Mouse (Mus musculus) lung, postnatal 0 days (tissue): ENCODE data around the gene Cpsf3. TPM values are rescaled to one million over a fixed set of nuclear protein-coding genes. Genes with fewer than 3 reads are reported as not detected.

Experiments used
- ATAC-seq: fragments of 200-750 bp; cut with Nextera tagmentation; 2 replicates; pipeline ENCODE4 v1.8.0; 2017; ENCODE audit warnings: moderate library complexity
- DNase-seq: peaks from one replicate; pipeline ENCODE4 v3.0.0-alpha.2; 2016; ENCODE audit warnings: low spot score
- H3K27ac ChIP-seq: fragments of 300-500 bp; sonication (generic); 2 replicates; pipeline ENCODE4 v1.5.1; 2014; ENCODE audit warnings: antibody characterized with exemption, mild to moderate bottlenecking, low read length, mixed read lengths
- H3K27me3 ChIP-seq: fragments of 300-500 bp; sonication (generic); replicated peaks from 2 replicates; pipeline ENCODE4 v1.6.1; 2014; ENCODE audit warnings: low read length, mixed read lengths; ENCODE audit not compliant: insufficient read depth
- H3K36me3 ChIP-seq: fragments of 300-500 bp; sonication (generic); 2 replicates; pipeline ENCODE4 v1.6.1; 2014; ENCODE audit warnings: low read length, mixed read lengths; ENCODE audit not compliant: insufficient read depth
- H3K4me1 ChIP-seq: fragments of 300-500 bp; sonication (generic); 2 replicates; pipeline ENCODE4 v1.6.1; 2014; ENCODE audit warnings: antibody characterized with exemption, low read depth, low read length, mixed read lengths; ENCODE audit not compliant: insufficient read depth
- H3K4me2 ChIP-seq: fragments of 300-500 bp; sonication (generic); replicated peaks from 2 replicates; pipeline ENCODE4 v1.6.1; 2014; ENCODE audit warnings: low read depth, mild to moderate bottlenecking, low read length, moderate library complexity, mixed read lengths
- H3K4me3 ChIP-seq: fragments of 300-500 bp; sonication (generic); 2 replicates; pipeline ENCODE4 v1.5.1; 2014; ENCODE audit warnings: low read depth, low read length
- H3K9ac ChIP-seq: fragments of 300-500 bp; sonication (generic); replicated peaks from 2 replicates; pipeline ENCODE4 v1.6.1; 2014; ENCODE audit warnings: low read depth, mild to moderate bottlenecking
- H3K9me3 ChIP-seq: fragments of 300-500 bp; sonication (generic); 2 replicates; pipeline ENCODE4 v1.6.1; 2016; ENCODE audit warnings: low read length, mixed read lengths
- CTCF ChIP-seq: IDR thresholded peaks from 2 replicates; pipeline ENCODE4 v1.5.1; 2016; ENCODE audit warnings: antibody characterized with exemption, mild to moderate bottlenecking
- EP300 ChIP-seq: IDR thresholded peaks from 2 replicates; pipeline ENCODE4 v1.6.1; 2016; ENCODE audit warnings: antibody characterized with exemption, mild to moderate bottlenecking, control low read depth
- WGBS: fragments of 180-500 bp; shearing (Covaris S2); extraction: QIAGEN DNeasy Blood & Tissue Kit; methylation state at CpG from one replicate; pipeline ENCODE4 v1.1.7; 2014; 5-methylcytosine and 5-hydroxymethylcytosine counted together
- polyA plus RNA-seq: library from polyadenylated mRNA; unstranded; fragments of >200 nt; fragmentation: Nextera tagmentation; extraction: Ambion mirVana; gene quantifications from 2 replicates; pipeline ENCODE4 v1.2.1, GENCODE M21; 2015

The Cpsf3 gene
- 65.4 and 69.7 TPM in 2 replicates for polyA plus RNA-seq

DNA sequence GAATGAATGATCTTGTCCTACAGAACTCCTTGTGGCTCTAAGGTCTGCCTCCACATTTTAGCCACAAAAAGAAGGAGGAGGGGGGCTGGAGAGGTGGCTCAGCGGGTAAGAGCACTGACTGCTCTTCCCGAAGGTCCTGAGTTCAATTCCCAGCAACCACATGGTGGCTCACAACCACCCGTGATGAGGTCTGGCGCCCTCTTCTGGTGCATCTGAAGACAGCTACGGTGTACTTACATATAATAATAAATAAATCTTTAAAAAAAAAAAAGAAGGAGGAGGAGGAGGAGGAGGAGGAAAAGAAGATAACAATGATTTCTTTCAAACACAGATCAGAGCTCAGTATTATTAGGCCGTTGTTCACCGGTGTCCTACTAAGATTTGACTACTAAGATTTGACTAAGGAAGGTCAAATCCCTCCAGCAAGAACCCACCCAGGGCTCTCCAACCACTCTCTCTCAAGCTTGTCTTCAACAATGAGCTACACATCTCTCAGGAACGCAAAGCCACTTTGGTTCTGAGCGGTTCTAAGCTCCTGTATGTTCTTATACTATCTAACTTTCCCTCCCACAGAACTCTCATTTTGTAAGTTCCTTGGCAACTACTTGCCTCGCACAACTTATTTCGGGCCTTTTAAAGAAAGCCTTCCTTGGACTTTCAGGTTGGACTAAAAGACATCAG, at the start of gene Cpsf3:
Cpsf3 (plus strand) TSS at position 631 of the 681 bp plus-strand sequence.
- no peaks in the 10 kb centered on the region for H3K9me3 ChIP-seq
- H3K4me2 ChIP-seq = peak within 1 kb of the TSS; percentile 67
- ATAC-seq = no peak
- H3K4me1 ChIP-seq = peaks cover 14% of the 10 kb centered on the region; the same call in 1 of the 2 replicates
- peak; percentile 35; the same call in 1 of the 2 replicates for TF ChIP-seq CTCF
- no peak for TF ChIP-seq EP300
- no peaks in the 10 kb centered on the region for H3K36me3 ChIP-seq
- peak within 1 kb of the TSS; percentile 56 for H3K9ac ChIP-seq
- no peak for DNase-seq
- H3K4me3 ChIP-seq = peak within 1 kb of the TSS; percentile 61
- WGBS = 43% methylated on average over 11 of the region's 11 CpGs
- no peaks in the 10 kb centered on the region for H3K27me3 ChIP-seq
- H3K27ac ChIP-seq = peak within 1 kb of the TSS; percentile 78

DNA sequence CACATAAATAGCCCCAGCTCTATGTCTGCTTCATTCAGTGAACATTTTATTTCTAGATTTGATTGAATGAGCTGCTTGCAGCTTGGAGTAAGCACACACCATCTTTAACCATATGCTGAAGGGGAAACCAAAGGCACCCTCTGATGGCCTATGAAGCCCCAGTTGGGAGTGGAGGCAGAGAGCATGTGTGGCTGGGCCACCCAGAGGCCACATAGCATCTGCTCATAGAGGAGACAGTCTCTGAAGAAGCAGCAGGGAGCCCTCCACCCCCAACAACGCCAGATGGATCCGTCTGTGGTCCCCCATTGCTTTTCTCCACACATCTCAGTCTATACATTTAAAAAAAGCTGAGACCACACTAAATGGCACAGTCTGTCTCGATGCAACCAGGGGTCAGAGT, 43.2 kb upstream of the Cpsf3 start:
- WGBS = 81% methylated on average over 3 of the region's 3 CpGs
- no peaks in the 10 kb centered on the region for H3K9me3 ChIP-seq
- no peaks in the 10 kb centered on the region for H3K4me1 ChIP-seq
- no peaks in the 10 kb centered on the region for H3K36me3 ChIP-seq
- H3K9ac ChIP-seq = no peak overlapping the region
- TF ChIP-seq CTCF (no peak), EP300 (no peak)
- DNase-seq (no peak), ATAC-seq (no peak)
- H3K4me2 ChIP-seq = no peak overlapping the region
- no peak overlapping the region for H3K27ac ChIP-seq
- H3K4me3 ChIP-seq = no peak overlapping the region
- no peaks in the 10 kb centered on the region for H3K27me3 ChIP-seq

DNA sequence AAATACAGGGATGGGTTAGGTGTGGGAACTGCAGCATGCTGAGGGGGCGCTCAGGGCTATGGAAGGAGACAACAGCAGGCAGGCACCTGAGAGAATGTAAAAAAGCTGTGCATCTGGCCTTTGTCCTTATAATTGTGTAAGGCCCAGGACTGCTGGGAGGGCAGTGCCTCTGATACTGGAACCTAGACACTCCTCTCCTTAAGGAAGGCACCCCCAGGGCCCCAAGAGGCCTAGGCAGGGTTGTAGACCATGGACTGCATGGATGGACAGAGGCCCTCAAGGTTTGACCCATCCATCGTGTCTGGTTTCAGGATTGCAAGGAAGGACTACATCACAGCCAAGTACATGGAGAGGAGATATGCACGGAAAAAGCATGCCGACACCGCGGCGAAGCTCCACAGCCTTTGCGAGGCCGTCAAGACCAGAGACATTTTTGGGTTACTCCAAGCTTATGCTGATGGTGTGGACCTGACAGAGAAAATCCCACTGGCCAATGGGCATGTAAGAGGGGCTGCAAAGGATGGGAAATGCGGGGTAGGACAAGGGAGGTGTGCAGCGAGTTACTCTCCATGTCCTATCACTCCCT, 40.7 kb upstream of the Cpsf3 start:
- WGBS = 96% methylated on average over 11 of the region's 11 CpGs
- H3K9ac ChIP-seq = no peak overlapping the region
- ATAC-seq (no peak), DNase-seq (no peak)
- no peak overlapping the region for H3K4me3 ChIP-seq
- no peaks in the 10 kb centered on the region for H3K9me3 ChIP-seq
- TF ChIP-seq EP300 (no peak), CTCF (no peak)
- no peaks in the 10 kb centered on the region for H3K27me3 ChIP-seq
- H3K36me3 ChIP-seq = no peaks in the 10 kb centered on the region; the same call in 1 of the 2 replicates
- no peaks in the 10 kb centered on the region for H3K4me1 ChIP-seq
- H3K27ac ChIP-seq = no peak overlapping the region
- H3K4me2 ChIP-seq = no peak overlapping the region

DNA sequence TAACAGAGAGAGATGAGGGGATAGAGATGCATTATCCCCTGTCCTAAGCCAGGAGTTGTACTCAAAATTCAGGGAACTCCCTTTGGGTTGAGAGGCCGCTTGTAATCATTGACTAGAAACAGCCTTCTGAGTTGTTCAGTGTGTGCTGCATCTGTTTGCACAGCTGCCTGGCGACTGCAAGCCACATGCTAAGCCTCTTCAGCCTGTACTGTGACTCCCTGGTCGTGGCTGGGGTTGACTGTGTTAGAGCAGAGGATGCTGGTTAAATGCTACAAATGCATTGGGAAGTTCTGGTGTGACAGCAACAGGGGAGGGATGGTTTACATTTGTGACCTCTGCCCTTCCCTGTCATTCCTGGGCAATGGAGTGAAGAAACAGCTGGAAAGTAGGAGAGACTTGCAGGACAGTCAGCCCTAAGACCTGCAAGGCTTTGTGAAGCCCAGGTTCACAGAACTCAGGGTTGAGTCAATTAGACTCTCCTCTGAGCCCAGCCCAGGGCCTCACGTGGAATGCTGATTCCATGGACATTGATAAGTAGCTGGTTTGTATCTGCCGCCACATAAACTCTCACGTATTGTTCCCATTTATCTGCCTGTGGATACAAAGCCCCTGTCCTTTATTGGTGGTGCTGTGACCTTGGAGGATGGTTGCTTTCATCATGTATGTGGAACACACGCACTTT, 37.3 kb upstream of the Cpsf3 start:
- Histone ChIP-seq H3K4me3 (no peak overlapping the region), H3K4me1 (no peaks in the 10 kb centered on the region), H3K9ac (no peak overlapping the region), H3K4me2 (no peak overlapping the region), H3K27me3 (no peaks in the 10 kb centered on the region), H3K9me3 (no peaks in the 10 kb centered on the region), H3K27ac (no peak overlapping the region), H3K36me3 (peaks cover 11% of the 10 kb centered on the region)
- ATAC-seq (no peak), DNase-seq (no peak)
- 66% methylated on average over 7 of the region's 7 CpGs for WGBS
- TF ChIP-seq EP300 (no peak), CTCF (no peak)

DNA sequence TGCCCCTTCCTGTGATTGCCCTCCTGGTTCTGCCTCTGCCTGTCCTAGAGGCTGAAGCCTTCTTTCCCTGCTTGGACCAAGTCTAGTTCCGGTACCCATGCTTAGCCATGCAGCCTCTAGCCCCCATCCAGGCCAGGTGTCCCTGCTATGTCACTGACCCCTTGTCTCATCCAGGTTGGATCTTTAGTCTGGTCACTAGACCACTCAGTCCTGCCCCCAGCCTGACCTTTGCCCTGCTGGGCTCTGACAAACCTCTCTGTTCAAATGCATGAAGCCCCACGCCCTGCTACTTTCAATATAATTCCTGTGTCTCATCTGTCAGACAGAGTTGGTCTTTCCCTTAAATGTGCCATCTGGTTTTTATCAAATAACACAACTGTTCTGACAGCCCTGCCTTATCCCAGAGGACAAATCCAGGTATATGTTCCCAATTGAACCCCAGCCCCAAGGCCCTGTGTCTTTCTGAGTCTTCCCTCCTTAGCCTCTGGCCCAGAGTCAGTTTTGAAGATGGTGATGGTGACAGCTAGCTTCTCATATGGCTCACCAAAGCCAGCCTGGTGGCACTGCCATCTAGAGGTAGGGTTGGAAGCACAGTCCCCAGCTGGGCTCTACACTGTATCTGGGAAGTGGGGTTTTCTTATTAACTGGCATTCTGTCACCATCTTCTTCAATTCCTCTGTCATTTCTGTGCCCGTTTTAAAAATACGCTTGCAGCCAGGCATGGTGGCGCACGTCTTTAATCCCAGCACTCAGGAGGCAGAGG, 24.5 kb upstream of the Cpsf3 start:
- H3K9me3 ChIP-seq = no peaks in the 10 kb centered on the region
- no peak overlapping the region for H3K27ac ChIP-seq
- no peaks in the 10 kb centered on the region; the same call in 1 of the 2 replicates for H3K36me3 ChIP-seq
- peak; percentile 58 for TF ChIP-seq CTCF
- no peak for TF ChIP-seq EP300
- no peak overlapping the region for H3K4me3 ChIP-seq
- ATAC-seq (no peak), DNase-seq (no peak)
- no peaks in the 10 kb centered on the region for H3K27me3 ChIP-seq
- 89% methylated on average over 6 of the region's 6 CpGs for WGBS
- no peak overlapping the region for H3K9ac ChIP-seq
- H3K4me2 ChIP-seq = no peak overlapping the region
- no peaks in the 10 kb centered on the region for H3K4me1 ChIP-seq

DNA sequence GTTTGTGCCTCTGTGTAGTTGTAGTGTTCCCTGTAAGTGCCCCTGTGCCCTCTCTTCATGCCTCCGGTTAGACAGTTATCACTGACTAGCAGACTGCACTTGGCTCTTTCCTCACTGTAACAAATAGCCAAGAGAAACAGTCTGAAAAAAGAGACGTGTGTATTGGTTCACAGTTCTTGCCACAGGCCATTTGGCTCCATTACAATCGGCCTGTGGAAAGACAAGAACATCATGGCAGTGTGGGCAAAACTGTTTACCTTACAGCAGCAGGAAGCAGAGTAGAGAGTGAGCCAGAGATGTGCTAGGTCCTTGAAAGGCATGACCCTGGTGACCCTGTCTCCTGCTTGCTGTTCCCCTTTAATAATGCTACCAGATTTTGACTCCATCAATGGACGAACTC, 23.7 kb upstream of the Cpsf3 start:
- Histone ChIP-seq H3K27me3 (no peaks in the 10 kb centered on the region), H3K4me3 (no peak overlapping the region), H3K9ac (no peak overlapping the region), H3K4me1 (no peaks in the 10 kb centered on the region), H3K36me3 (no peaks in the 10 kb centered on the region; the same call in 1 of the 2 replicates), H3K4me2 (no peak overlapping the region), H3K27ac (no peak overlapping the region), H3K9me3 (no peaks in the 10 kb centered on the region)
- DNase-seq (no peak), ATAC-seq (no peak)
- WGBS = 70% methylated on average over 4 of the region's 4 CpGs
- no peak for TF ChIP-seq EP300
